ENCODE assay signal across 29 mouse cellular contexts in the genomic region with DNA sequence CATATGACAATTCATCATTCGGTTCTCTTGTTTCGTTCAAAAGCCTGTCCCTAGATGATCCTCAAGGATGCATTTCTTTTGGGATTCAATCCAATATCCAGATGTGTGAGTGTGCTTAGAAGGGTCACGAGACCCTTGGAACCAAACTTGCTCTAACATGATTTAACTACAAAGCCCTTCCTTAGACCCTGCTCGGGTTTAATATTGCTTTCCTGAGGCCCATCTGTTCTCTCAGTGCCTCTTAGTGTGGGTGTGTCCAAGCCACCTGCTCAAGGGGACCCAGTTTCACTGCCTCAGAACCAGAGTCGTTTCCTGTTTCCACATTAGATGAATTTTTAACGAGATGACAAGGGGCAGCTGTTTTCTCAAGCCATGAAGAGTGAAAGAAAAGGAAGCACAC.
DNase-seq lines count a peak whose midpoint lies in the region; ATAC-seq and TF ChIP-seq lines count a peak whose summit lies in the region.
"Had no signal": no experiment of that assay in that cellular context is flagged by ENCODE, and none has a peak within 500 bp of the region (broad histone marks: within the 10 kb centered on the region; RNA-seq: fewer than 3 reads in every experiment).

No protein-coding gene starts in this region.

- no peak overlapping the region for H3K4me2 ChIP-seq in limb, embryonic 13.5 days (replicated peaks)
- H3K4me2 ChIP-seq: forebrain, embryonic 15.5 days; heart, embryonic 12.5 days; hindbrain, embryonic 13.5 days; liver, embryonic 15.5 days; lung, embryonic 14.5 days; midbrain, embryonic 15.5 days; neural tube, embryonic 12.5 days had no signal

- peaks cover 4% of the 10 kb centered on the region; the same call in 1 of the 2 replicates for H3K9me3 ChIP-seq in limb, embryonic 13.5 days
- H3K9me3 ChIP-seq: forebrain, embryonic 10.5 days; forebrain, embryonic 15.5 days; hindbrain, embryonic 13.5 days; liver, embryonic 15.5 days; midbrain, embryonic 10.5 days; midbrain, embryonic 15.5 days; neural tube, embryonic 12.5 days had no signal

- DNase-seq in gastrocnemius, adult 2 months: no peak
- DNase-seq in gastrocnemius, postnatal 25 days: no peak
- DNase-seq in A20 (ENCODE audit: low read depth, low spot score): peak; percentile 12
- peak; percentile 66 for DNase-seq in forelimb bud, embryonic 11.5 days (ENCODE audit: low read depth, low spot score)
- DNase-seq in heart, adult 9 months (ENCODE audit: low spot score in 2 of 2): no peak
- DNase-seq in right cerebral cortex, postnatal 14 days: no peak
- DNase-seq: adrenal gland, adult 2 months; adrenal gland, postnatal 36 days; cerebellum, adult 2 months; cerebellum, postnatal 25 days; gastrocnemius, postnatal 14 days; heart, postnatal 4 days; kidney, adult 11 months; kidney, postnatal 14 days; lung, embryonic 14.5 days; right cerebral cortex, adult 18-20 months; right cerebral cortex, postnatal 4 days; thymus, postnatal 25 days had no signal

- intact Hi-C loops in gastrocnemius, adult 2 months (cut with DNase I): no loop called here

- peak overlapping the region; percentile 65; the same call in 1 of the 2 replicates for H3K27ac ChIP-seq in gastrocnemius, adult 2 months
- no peak overlapping the region for H3K27ac ChIP-seq in limb, embryonic 13.5 days
- H3K27ac ChIP-seq: forebrain, embryonic 10.5 days; forebrain, embryonic 15.5 days; hindbrain, embryonic 13.5 days; liver, embryonic 15.5 days; midbrain, embryonic 10.5 days; midbrain, embryonic 15.5 days; neural tube, embryonic 12.5 days had no signal

- H3K36me3 ChIP-seq in limb, embryonic 13.5 days: no peaks in the 10 kb centered on the region
- H3K36me3 ChIP-seq: forebrain, embryonic 10.5 days; forebrain, embryonic 15.5 days; heart, embryonic 12.5 days; hindbrain, embryonic 13.5 days; liver, embryonic 15.5 days; midbrain, embryonic 10.5 days; midbrain, embryonic 15.5 days; neural tube, embryonic 12.5 days had no signal

- H3K4me1 ChIP-seq in limb, embryonic 13.5 days: peaks cover 23% of the 10 kb centered on the region
- H3K4me1 ChIP-seq: forebrain, embryonic 10.5 days; forebrain, embryonic 15.5 days; heart, embryonic 12.5 days; hindbrain, embryonic 13.5 days; liver, embryonic 15.5 days; midbrain, embryonic 10.5 days; midbrain, embryonic 15.5 days; neural tube, embryonic 12.5 days had no signal

- 12% methylated on average over 6 of the region's 6 CpGs for WGBS in limb, embryonic 13.5 days

- TF ChIP-seq CTCF in gastrocnemius, adult 2 months (IDR thresholded peaks at IDR 0.05): no peak

- H3K27me3 ChIP-seq in limb, embryonic 13.5 days: peaks cover 3% of the 10 kb centered on the region; the same call in 1 of the 2 replicates
- H3K27me3 ChIP-seq: forebrain, embryonic 15.5 days; heart, embryonic 12.5 days; hindbrain, embryonic 13.5 days; liver, embryonic 15.5 days; midbrain, embryonic 15.5 days; neural tube, embryonic 12.5 days had no signal

- H3K4me3 ChIP-seq in gastrocnemius, adult 2 months: no peak overlapping the region
- no peak overlapping the region for H3K4me3 ChIP-seq in limb, embryonic 13.5 days
- H3K4me3 ChIP-seq: forebrain, embryonic 10.5 days; forebrain, embryonic 15.5 days; heart, embryonic 12.5 days; hindbrain, embryonic 13.5 days; liver, embryonic 15.5 days; midbrain, embryonic 10.5 days; midbrain, embryonic 15.5 days; neural tube, embryonic 12.5 days had no signal

- ATAC-seq in limb, embryonic 13.5 days (ENCODE audit: low FRiP score, low read depth): peak; percentile 86
- no peak for ATAC-seq in inflammation-experienced regulatory T-cells, adult 6 months
- ATAC-seq: CD4-positive, CD25-positive, alpha-beta regulatory T cell, adult 4 months; forebrain, embryonic 15.5 days; midbrain, embryonic 15.5 days had no signal

- H3K9ac ChIP-seq in limb, embryonic 13.5 days: no peak overlapping the region
- H3K9ac ChIP-seq: forebrain, embryonic 15.5 days; heart, embryonic 12.5 days; hindbrain, embryonic 13.5 days; liver, embryonic 15.5 days; lung, embryonic 14.5 days; midbrain, embryonic 15.5 days; neural tube, embryonic 12.5 days had no signal

Comparison
In these comparisons a context has a peak if more than half of its experiments do, and no peak if none do; other contexts are left out.
1. DNase-seq: peak in A20 (single experiment) and forelimb bud, embryonic 11.5 days (single experiment); none in gastrocnemius, adult 2 months (single experiment), gastrocnemius, postnatal 25 days (single experiment), heart, adult 9 months (0 of 2) and right cerebral cortex, postnatal 14 days (single experiment).